In the genomic region with DNA sequence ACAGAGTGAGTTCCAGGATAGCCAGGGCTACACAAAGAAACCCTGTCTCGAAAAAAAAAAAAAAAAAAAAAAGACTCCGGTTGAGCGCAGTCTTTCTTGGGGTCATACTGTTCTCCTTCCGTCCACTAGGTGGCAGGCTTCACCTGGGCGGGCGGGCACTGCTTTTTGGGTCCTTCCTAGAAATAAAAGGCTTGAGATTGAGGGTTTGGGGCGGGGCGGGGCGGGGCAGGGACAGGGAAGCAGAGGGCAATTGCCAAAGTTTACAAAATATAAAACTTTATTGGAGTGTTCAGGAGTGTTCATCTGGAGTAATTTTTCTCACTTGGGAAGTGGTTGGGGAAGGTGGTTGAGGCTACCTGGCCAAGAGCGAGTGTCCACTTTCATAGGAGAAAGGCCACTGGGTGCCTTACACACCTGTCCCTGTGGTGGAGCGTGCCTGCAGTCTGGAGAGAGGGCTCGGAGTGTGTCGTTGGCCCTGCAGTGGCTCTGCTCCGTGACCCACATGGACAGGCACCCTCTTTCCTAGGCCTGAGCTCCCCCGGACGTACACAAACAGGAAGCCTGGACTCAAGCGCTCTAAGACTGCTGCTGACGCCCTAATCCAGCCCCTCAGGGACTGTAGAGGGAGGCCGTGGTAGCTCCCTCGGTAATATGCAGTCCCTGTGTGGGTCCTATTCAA, we compare ENCODE assay signal across 9 mouse cellular contexts. TPM values are rescaled to one million over a fixed set of nuclear protein-coding genes. Genes with fewer than 3 reads are reported as not detected.
DNase-seq lines count a peak whose midpoint lies in the region; ATAC-seq and TF ChIP-seq lines count a peak whose summit lies in the region.
"Had no signal": no experiment of that assay in that cellular context is flagged by ENCODE, and none has a peak within 500 bp of the region (broad histone marks: within the 10 kb centered on the region; RNA-seq: fewer than 3 reads in every experiment).

TSS of gene Tmem82 (minus strand) at position 69 of the 679 bp plus-strand sequence.

- ATAC-seq in heart, embryonic 12.5 days (ENCODE audit: insufficient number of reproducible peaks, low FRiP score): no peak
- no peak for ATAC-seq in kidney, postnatal 0 days (replicated peaks; ENCODE audit: low FRiP score, low read depth)

- H3K4me2 ChIP-seq in heart, embryonic 12.5 days: peak within 1 kb of the TSS; percentile 70
- peak within 1 kb of the TSS; percentile 58 for H3K4me2 ChIP-seq in kidney, postnatal 0 days (ENCODE audit: low read length)

- no peak within 1 kb of the TSS for H3K27ac ChIP-seq in heart, embryonic 12.5 days (ENCODE audit: poor library complexity, severe bottlenecking)
- peak within 1 kb of the TSS; percentile 73; the same call in 1 of the 2 replicates for H3K27ac ChIP-seq in kidney, postnatal 0 days

- H3K36me3 ChIP-seq in heart, embryonic 12.5 days: no peaks in the 10 kb centered on the region
- H3K36me3 ChIP-seq in kidney, postnatal 0 days (ENCODE audit: insufficient read depth, low read length): no peaks in the 10 kb centered on the region

- peak; percentile 60 to 63 for DNase-seq in adrenal gland, adult 18-20 months (ENCODE audit: low spot score in 2 of 2)
- DNase-seq in adrenal gland, adult 8-10 months: no peak
- DNase-seq in Muller cell, postnatal 12 days (ENCODE audit: inconsistent ontology term): peak; percentile 46
- peak; percentile 75 for DNase-seq in embryo, embryonic 10 days (ENCODE audit: low spot score)
- peak; percentile 79 for DNase-seq in kidney, postnatal 0 days (ENCODE audit: low spot score)
- DNase-seq in lung, postnatal 4 days: peak; percentile 81 to 83
- peak; percentile 40 to 79 for DNase-seq in spleen, postnatal 10 days (ENCODE audit: low spot score in 2 of 2)

- no peaks in the 10 kb centered on the region for H3K9me3 ChIP-seq in heart, embryonic 12.5 days (replicated peaks)
- H3K9me3 ChIP-seq in kidney, postnatal 0 days (replicated peaks; ENCODE audit: low read length): no peaks in the 10 kb centered on the region

- peak within 1 kb of the TSS; percentile 49 for H3K9ac ChIP-seq in heart, embryonic 12.5 days
- H3K9ac ChIP-seq in kidney, postnatal 0 days (ENCODE audit: low read depth, low read length): peak within 1 kb of the TSS; percentile 40

- no peaks in the 10 kb centered on the region; the same call in 1 of the 2 replicates for H3K27me3 ChIP-seq in heart, embryonic 12.5 days (replicated peaks)
- no peaks in the 10 kb centered on the region for H3K27me3 ChIP-seq in kidney, postnatal 0 days (ENCODE audit: insufficient read depth, low read length)

- TF ChIP-seq CTCF in kidney, postnatal 0 days (IDR thresholded peaks at IDR 0.05; ENCODE audit: low read depth): peak; percentile 73

- peaks cover 20% of the 10 kb centered on the region for H3K4me1 ChIP-seq in heart, embryonic 12.5 days (replicated peaks)
- peaks cover 17% of the 10 kb centered on the region; the same call in 1 of the 2 replicates for H3K4me1 ChIP-seq in kidney, postnatal 0 days (replicated peaks; ENCODE audit: insufficient read depth, low read length)

- H3K4me3 ChIP-seq in heart, embryonic 12.5 days: peak within 1 kb of the TSS; percentile 34
- H3K4me3 ChIP-seq in kidney, postnatal 0 days (replicated peaks; ENCODE audit: low read depth, low read length): peak within 1 kb of the TSS; percentile 18

- 29% methylated on average over 20 of the region's 20 CpGs for WGBS in heart, embryonic 12.5 days
- 19% methylated on average over 20 of the region's 20 CpGs for WGBS in kidney, postnatal 0 days

RNA-seq across cellular contexts. Expression of gene Tmem82, which starts in this region (rescaled TPM):
- total RNA-seq in adrenal gland, adult 18-20 months (2021): 1 to 10 TPM; 1.1 to 2.8 TPM
- total RNA-seq in adrenal gland, adult 8-10 months (2022): 1 to 10 TPM; 1.1 to 2.7 (median 2.1) TPM
- polyA plus RNA-seq in heart, embryonic 12.5 days (2016; fragmentation: Nextera tagmentation; extraction: Ambion mirVana): 0.19 and 0.37 TPM in 2 replicates
- polyA plus RNA-seq in kidney, postnatal 0 days (2015; fragmentation: Nextera tagmentation; extraction: Ambion mirVana): 7.7 and 9.5 TPM in 2 replicates
- polyA plus RNA-seq: C2C12 had no signal
